Mouse (Mus musculus): ENCODE results near the gene Prcc.

DNA sequence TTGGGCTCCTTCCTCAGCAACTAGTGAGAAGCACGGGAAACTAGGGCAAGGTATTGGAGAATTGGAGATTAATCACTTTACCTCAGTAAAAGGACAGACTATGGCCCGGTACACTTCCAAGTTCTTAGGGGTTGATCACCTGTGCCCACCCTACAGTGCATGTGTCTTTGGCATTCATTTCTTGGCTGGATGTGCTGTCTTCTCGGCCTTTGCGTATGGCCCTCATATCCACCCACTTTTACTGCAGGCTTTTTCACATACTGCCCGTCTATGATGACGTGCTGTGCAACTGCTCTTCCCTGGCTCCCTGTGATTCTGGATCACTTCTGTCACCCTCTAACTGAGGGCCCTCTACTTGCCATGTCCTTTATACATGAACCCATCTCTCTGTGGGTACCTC is 1.0 kb upstream of the Prcc start:
- TF ChIP-seq CTCF (IDR thresholded peaks at IDR 0.05; ENCODE audit: borderline replicate concordance, extremely low read depth, insufficient read depth, insufficient read length) (no peak), POLR2A (IDR thresholded peaks at IDR 0.05; ENCODE audit: borderline replicate concordance, extremely low read depth, insufficient read depth, insufficient read length, poor library complexity, severe bottlenecking) (no peak)

Measured in brain, embryonic 14.5 days (tissue).